Mouse (Mus musculus): ENCODE results near the gene Kctd6. TPM values are rescaled to one million over a fixed set of nuclear protein-coding genes. Genes with fewer than 3 reads are reported as not detected.
A peak's percentile ranks its signal among the peaks of the same experiment; 100 is the strongest.
"Not testable (repeated sequence)": the region's sequence is repeated elsewhere in the genome, so short reads cannot be mapped to it uniquely, and the experiment has no call there.

The Kctd6 gene
- polyA plus RNA-seq (2015; fragmentation: Nextera tagmentation; extraction: Ambion mirVana): 20.8 and 22.2 TPM in 2 replicates

DNA sequence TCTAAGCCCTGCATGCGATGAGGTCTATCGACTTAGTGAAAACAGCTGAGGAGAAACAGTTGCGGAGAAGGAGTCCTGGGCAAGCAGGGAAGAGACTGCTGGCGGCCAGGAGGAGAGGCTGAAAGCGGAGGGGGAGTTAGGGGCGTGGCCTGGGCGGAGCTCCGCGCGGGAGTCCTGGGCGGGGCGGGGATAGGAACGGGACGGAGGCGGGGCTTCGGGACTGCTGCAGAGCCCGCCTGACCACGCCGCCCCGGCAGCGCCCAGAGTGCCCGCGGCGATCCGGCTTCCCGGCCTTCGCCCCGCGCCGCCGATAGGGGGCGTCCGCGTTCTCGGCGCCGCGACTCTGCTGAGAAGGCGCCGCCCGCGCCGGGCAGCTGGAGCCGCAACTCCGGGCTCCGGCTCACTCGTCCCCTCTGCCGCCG is at the start of gene Kctd6:
Gene Kctd6 (plus strand): TSS at position 338 of the 422 bp plus-strand sequence.
- WGBS: under 1% methylated on average over 18 of the region's 49 CpGs

DNA sequence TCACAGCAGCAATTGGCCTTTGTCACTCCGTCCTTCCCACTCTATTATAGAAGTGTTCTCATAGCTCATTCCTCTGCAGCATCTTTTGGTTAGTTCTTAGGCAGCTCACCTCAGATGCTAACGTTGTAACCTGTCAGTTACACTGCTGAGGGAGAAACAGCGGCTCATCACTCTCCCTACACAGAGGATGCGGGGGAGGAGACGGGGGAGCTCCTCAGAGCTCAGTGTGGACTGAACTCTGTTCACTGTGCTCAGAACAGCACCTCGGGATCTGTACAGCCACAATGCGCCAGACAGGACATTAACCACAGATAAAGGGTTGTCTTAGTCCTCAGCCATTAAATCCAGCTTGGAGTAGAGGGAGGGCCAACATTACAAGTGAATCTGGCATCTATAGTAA is 49.5 kb upstream of the Kctd6 start:
- WGBS: 87% methylated on average over 7 of the region's 7 CpGs
- no peak overlapping the region for H3K27ac ChIP-seq (replicated peaks)
- no peaks in the 10 kb centered on the region for H3K27me3 ChIP-seq
- H3K9me3 ChIP-seq: no peaks in the 10 kb centered on the region
- no peak overlapping the region for H3K4me2 ChIP-seq
- no peak overlapping the region for H3K4me3 ChIP-seq
- H3K9ac ChIP-seq: no peak overlapping the region
- ATAC-seq (ENCODE audit: low FRiP score, low read depth): no peak
- peaks cover 77% of the 10 kb centered on the region for H3K36me3 ChIP-seq
- H3K4me1 ChIP-seq (replicated peaks): no peaks in the 10 kb centered on the region

More for the DNA sequence above, at the start of gene Kctd6:
- Histone ChIP-seq H3K4me2 (peak within 1 kb of the TSS; percentile 59), H3K27ac (replicated peaks) (peak within 1 kb of the TSS; percentile 92), H3K4me3 (peak within 1 kb of the TSS; percentile 49), H3K9me3 (no peaks in the 10 kb centered on the region), H3K36me3 (no peaks in the 10 kb centered on the region), H3K9ac (peak within 1 kb of the TSS; percentile 68), H3K27me3 (0 out of 2 replicates have a peak, but pooled peaks cover 7% of the 10 kb centered on the region), H3K4me1 (replicated peaks) (peaks cover 31% of the 10 kb centered on the region)
- peak; percentile 96 for ATAC-seq (ENCODE audit: low FRiP score, low read depth)

DNA sequence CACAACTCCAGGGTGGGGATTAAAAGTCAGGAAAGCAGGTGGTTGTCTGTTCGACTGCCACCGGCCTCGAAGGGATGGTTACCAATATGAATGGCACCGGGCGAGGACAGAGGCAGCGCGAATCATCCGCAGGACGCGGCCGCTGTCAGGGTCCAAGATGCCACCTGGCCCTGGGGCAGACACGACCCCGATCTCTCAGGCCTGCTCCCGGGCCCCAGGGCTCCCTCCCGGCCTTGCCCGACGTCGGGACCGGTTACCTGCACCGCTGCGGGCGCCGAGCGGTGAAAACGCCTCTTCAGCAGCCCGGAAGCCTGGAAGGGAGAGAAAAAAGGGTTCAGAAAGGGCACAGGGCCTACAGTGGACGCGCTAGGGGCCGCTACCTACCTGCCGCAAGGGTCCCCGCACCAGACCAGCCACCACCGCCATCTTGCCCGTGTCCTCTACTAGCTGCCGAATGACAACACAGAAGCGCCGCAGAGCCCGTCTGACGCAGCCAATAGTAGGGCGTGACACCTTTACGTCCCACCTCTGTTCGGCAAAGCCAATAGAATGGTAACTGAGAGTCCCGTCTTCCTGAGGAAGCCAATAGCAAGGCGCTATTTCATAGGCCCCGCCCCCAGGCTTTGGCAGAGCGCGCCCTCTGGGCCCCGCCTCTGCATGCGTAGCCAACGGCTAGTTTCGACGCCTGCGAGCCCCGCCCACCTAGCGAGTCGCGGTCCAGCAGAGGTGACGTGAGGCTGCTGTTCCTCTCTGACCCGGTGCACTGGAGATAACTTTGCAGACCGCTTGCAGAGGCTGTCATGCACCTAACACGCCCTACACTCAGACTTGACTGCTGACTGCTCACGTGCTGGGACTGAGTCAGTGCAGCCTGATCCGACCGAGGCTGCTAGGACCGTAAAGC is 41.2 kb upstream of the Kctd6 start, which contains the start of gene Pdhb:
Gene Pdhb (minus strand): TSS at position 519 of the 904 bp plus-strand sequence.
- WGBS: under 1% methylated on average over 64 of the region's 64 CpGs
- ATAC-seq (ENCODE audit: low FRiP score, low read depth): peak; percentile 100

DNA sequence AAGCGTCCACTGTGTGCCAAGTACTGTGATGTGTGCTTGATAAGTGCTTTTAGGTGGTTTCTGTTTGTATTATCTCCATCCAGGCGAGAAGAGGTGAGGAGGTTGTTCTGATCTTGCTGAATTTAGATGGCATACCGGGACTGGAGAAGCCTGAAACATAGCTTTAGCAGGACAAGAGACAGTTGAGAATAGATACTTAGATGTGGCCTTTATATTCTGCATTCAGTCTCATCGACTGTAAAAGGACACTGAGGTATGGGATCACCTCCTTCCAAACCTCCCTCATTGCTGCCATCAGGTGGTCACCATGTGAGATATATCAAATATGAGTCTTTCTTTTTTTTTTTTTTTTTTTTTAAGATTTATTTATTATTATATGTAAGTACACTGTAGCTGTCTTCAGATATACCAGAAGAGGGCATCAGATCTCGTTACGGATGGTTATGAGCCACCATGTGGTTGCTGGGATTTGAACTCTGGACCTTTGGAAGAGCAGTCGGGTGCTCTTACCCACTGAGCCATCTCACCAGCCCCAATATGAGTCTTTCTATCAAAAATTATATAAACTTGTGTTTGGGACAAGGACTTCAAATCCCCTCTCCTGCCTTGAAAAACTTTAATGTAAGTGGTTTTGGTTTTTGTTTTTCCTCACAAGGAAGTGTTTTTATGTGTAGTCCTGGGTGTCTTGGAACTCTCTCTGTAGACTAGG is 40.2 kb upstream of the Kctd6 start:
- ATAC-seq (ENCODE audit: low FRiP score, low read depth): not testable (repeated sequence)

More for the DNA sequence above, 41.2 kb upstream of the Kctd6 start, which contains the start of gene Pdhb:
- peak within 1 kb of the TSS; percentile 98 for H3K4me3 ChIP-seq
- H3K4me1 ChIP-seq (replicated peaks): peaks cover 9% of the 10 kb centered on the region
- no peaks in the 10 kb centered on the region for H3K27me3 ChIP-seq
- peak within 1 kb of the TSS; percentile 63 for H3K4me2 ChIP-seq
- H3K36me3 ChIP-seq: peaks cover 24% of the 10 kb centered on the region
- no peaks in the 10 kb centered on the region for H3K9me3 ChIP-seq
- H3K27ac ChIP-seq (replicated peaks): peak within 1 kb of the TSS; percentile 91
- peak within 1 kb of the TSS; percentile 98 for H3K9ac ChIP-seq

DNA sequence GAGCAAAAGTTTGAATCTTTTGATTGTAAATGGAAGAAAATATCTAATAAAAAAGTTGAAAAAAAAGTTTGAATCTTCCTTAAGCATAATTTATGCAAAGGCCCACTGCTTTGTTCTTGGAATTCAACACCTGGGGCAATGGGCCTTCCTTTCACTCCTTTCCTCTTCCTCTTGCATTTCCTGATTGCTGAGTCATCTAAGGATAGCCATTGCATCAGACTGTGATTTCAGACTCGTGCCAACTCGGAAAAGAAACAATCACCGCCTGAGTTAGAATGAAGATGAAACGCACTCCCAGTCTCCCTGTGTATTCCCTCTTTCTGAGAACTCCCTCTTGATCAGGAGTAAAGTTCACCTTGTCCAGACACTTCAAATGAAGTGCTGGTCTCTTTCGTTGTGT is 39.3 kb upstream of the Kctd6 start:
- no peaks in the 10 kb centered on the region for H3K9me3 ChIP-seq
- no peak for ATAC-seq (ENCODE audit: low FRiP score, low read depth)
- no peak overlapping the region for H3K4me2 ChIP-seq
- WGBS: 83% methylated on average over 5 of the region's 5 CpGs
- H3K27ac ChIP-seq (replicated peaks): no peak overlapping the region
- H3K4me1 ChIP-seq (replicated peaks): peaks cover 9% of the 10 kb centered on the region
- H3K4me3 ChIP-seq: no peak overlapping the region
- H3K36me3 ChIP-seq: peaks cover 6% of the 10 kb centered on the region
- no peak overlapping the region for H3K9ac ChIP-seq
- no peaks in the 10 kb centered on the region for H3K27me3 ChIP-seq

More for the DNA sequence above, 40.2 kb upstream of the Kctd6 start:
- H3K4me3 ChIP-seq: peak overlapping the region; percentile 98
- H3K4me1 ChIP-seq (replicated peaks); H3K9me3 ChIP-seq; H3K27me3 ChIP-seq: not testable (repeated sequence)
- H3K4me2 ChIP-seq: peak overlapping the region; percentile 63
- WGBS: 36% methylated on average over 7 of the region's 7 CpGs
- peak overlapping the region; percentile 51 for H3K9ac ChIP-seq
- peak overlapping the region; percentile 87 for H3K27ac ChIP-seq (replicated peaks)
- peaks cover 15% of the 10 kb centered on the region for H3K36me3 ChIP-seq

DNA sequence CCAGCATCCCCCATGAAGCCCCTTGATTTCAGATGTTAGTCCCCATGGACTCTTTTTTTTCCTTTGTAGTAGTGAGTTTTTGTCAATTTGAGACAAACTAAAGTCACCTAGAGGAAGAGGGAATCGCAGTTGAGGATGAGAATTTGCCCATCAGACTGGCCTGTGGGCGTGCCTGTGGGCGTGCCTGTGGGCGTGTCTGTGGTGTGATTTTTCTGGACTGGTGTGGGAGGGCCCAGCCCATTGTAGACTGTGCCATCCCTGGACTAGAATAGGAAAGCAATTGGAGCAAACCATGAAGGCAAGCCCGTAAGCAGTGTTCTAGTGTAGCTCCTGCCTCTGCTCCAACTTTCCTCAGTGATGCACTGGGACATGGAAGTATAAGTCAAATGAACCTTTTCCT is 37.7 kb upstream of the Kctd6 start:
- no peaks in the 10 kb centered on the region for H3K9me3 ChIP-seq
- no peak overlapping the region for H3K4me2 ChIP-seq
- H3K27ac ChIP-seq (replicated peaks): no peak overlapping the region
- H3K9ac ChIP-seq: no peak overlapping the region
- H3K4me3 ChIP-seq: no peak overlapping the region
- H3K4me1 ChIP-seq (replicated peaks): peaks cover 9% of the 10 kb centered on the region
- H3K27me3 ChIP-seq: no peaks in the 10 kb centered on the region
- 56% methylated on average over 5 of the region's 5 CpGs for WGBS
- H3K36me3 ChIP-seq: no peaks in the 10 kb centered on the region
- no peak for ATAC-seq (ENCODE audit: low FRiP score, low read depth)

DNA sequence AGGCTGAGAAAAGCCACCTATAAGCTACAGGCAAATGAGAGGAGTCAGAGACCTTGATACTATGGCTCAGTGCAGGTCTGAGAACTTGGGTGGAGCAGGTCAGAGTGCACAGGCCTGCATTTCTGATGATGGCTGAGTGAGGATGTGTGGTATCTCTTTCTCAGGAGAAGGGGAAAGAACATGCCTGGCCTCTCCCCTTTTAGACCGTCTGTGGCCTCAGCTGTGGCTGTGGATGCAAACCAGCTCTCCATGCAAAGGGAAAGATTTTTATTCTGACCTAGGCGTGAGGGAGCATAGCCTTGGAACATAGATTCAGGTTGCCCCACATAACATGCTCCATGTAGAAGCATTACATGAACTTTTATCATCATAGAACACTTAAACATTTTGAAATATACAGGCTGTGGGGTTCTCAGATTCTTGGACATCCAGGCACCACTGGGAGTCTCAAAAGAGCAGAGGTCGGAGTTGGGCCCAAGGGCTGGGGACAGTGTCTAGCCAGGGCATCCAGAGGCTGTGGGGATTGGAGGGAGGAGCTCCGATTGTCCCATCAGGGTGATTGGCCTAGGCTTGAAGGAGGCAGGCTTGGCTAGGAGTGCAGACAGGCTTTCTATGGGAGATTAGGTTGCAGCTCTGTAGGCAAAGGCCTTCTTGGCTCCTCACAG is 33.4 kb upstream of the Kctd6 start:
- WGBS: 88% methylated on average over 4 of the region's 4 CpGs
- no peak overlapping the region for H3K4me3 ChIP-seq

DNA sequence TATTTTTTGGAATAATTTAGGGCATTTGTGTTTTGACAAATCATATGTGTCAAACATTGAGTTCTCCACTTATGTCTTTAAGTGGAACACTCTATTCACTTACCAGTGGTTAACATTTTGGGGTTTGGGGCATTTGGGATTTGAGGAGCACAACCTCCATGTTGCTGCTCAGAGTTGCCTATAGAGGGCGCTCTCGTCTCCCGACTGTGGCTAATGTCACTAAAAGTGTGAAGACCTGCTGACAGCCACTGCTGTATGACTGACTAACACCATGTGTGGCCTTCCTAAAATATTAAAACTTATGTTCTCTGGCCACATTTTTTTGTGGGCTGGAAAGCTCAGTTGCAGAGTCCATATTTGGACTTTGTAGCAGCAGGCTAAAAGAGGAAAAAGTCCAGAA is 30.6 kb upstream of the Kctd6 start:
- no peak for ATAC-seq (ENCODE audit: low FRiP score, low read depth)
- Histone ChIP-seq H3K9ac (no peak overlapping the region), H3K4me3 (no peak overlapping the region), H3K27ac (replicated peaks) (no peak overlapping the region), H3K9me3 (no peaks in the 10 kb centered on the region), H3K4me1 (replicated peaks) (no peaks in the 10 kb centered on the region), H3K4me2 (no peak overlapping the region), H3K36me3 (no peaks in the 10 kb centered on the region), H3K27me3 (no peaks in the 10 kb centered on the region)
- 60% methylated on average over 3 of the region's 3 CpGs for WGBS

More for the DNA sequence above, 33.4 kb upstream of the Kctd6 start:
- H3K27me3 ChIP-seq: no peaks in the 10 kb centered on the region
- no peak overlapping the region for H3K9ac ChIP-seq
- no peaks in the 10 kb centered on the region for H3K9me3 ChIP-seq
- no peak overlapping the region for H3K27ac ChIP-seq (replicated peaks)
- ATAC-seq (ENCODE audit: low FRiP score, low read depth): no peak
- H3K36me3 ChIP-seq: no peaks in the 10 kb centered on the region
- no peak overlapping the region for H3K4me2 ChIP-seq
- H3K4me1 ChIP-seq (replicated peaks): no peaks in the 10 kb centered on the region

DNA sequence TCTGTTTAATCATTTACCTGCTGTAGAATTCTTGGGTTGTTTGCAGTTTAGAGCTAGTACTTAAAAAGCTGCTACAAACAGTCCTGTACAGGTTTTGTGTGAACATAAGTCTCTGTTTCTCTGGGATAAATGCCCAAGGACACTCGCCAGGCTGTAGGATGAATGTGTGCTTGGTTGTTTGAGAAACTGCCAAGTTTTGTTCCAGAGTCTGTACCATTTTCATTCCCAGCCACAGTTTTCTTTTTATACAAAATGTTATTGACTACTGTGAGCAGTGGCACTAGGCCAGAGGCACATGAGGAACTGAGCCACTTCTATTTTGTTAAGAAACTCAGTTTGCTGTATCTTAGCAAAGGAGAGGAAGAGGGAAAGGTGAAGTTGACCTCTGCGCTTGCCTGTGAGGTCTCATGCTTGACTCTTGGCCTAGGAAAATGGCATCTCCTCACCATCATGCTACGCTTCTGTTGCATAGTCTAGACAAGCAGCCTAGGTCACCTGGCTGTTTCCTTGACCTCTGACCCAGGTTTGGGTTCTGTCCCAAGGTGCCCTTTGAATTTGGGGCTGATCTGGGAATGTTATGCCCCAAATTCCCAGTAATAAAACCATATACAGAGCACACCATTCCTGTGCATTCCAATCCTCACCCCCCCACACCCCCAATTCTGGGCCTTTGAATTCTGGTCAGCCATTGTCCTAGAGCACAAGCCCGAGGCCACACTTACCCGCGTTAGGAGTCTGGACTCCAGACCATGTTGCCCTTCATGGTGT is 27.5 kb upstream of the Kctd6 start:
- ATAC-seq (ENCODE audit: low FRiP score, low read depth): no peak
- Histone ChIP-seq H3K9me3 (no peaks in the 10 kb centered on the region), H3K4me2 (no peak overlapping the region), H3K4me3 (no peak overlapping the region), H3K9ac (no peak overlapping the region), H3K36me3 (no peaks in the 10 kb centered on the region), H3K27me3 (no peaks in the 10 kb centered on the region), H3K27ac (replicated peaks) (no peak overlapping the region), H3K4me1 (replicated peaks) (no peaks in the 10 kb centered on the region)
- WGBS: 86% methylated on average over 6 of the region's 6 CpGs

DNA sequence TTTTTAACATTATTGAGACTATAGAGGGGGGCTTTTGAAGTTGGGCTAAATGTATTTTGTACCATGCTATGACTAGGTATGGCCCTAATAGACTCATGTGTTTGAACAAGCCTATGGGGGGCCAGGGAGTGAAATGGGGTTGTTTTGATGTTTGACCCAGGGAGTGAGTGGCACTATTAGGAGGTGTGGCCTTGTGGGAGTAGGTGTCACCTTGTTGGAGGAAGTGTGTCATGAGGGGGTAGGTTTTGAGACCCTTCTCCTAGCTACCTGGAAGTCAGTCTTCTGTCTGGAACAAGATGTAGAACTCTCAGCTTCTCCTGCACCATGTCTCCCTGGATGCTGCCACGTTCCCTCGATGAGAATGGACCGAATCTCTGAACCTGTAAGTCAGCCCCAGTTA is 23.4 kb upstream of the Kctd6 start:
- Histone ChIP-seq H3K9ac (no peak overlapping the region), H3K4me2 (no peak overlapping the region), H3K27me3 (no peaks in the 10 kb centered on the region), H3K36me3 (no peaks in the 10 kb centered on the region), H3K9me3 (no peaks in the 10 kb centered on the region), H3K4me1 (replicated peaks) (no peaks in the 10 kb centered on the region), H3K27ac (replicated peaks) (no peak overlapping the region), H3K4me3 (no peak overlapping the region)
- 93% methylated on average over 3 of the region's 3 CpGs for WGBS
- no peak for ATAC-seq (ENCODE audit: low FRiP score, low read depth)

DNA sequence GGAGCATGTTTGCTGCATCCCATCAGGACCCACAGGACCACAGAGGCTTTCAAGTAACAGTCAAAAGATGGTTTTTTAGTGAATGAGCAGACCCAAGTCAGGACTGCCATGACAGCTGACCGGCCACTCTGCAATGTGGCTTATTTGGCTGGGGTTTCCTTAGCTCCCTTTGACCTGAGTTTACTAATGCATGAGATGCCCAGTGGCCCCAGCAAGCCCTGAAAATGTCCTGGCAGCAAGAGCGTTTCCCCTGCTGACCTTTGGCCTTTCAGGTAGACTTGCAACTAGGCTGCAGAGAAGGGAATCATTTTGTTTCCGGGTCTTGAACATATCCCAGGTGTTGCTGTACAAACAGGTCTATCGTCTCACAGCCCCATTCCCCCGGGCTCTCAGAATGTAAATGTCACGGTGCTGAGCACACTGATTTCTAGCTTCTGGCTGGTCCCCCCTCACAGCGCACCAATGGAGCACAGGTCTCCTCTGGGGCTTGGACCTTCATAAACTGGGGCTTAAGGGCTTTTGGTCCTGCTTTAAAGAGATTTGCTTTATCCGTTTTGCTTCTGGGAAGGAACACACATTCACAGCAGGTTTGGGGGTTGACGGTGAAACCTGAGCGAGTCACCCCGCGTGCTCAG is 22.5 kb upstream of the Kctd6 start:
- no peak overlapping the region for H3K4me3 ChIP-seq
- H3K9me3 ChIP-seq: no peaks in the 10 kb centered on the region
- H3K36me3 ChIP-seq: no peaks in the 10 kb centered on the region
- H3K27ac ChIP-seq (replicated peaks): no peak overlapping the region
- H3K4me1 ChIP-seq (replicated peaks): no peaks in the 10 kb centered on the region
- no peak overlapping the region for H3K9ac ChIP-seq
- no peak for ATAC-seq (ENCODE audit: low FRiP score, low read depth)
- WGBS: 77% methylated on average over 12 of the region's 12 CpGs
- H3K27me3 ChIP-seq: no peaks in the 10 kb centered on the region
- H3K4me2 ChIP-seq: no peak overlapping the region

Data from hindbrain, embryonic 15.5 days (tissue).